Mouse (Mus musculus): ENCODE results near the gene Slc25a48.
A peak's percentile ranks its signal among the peaks of the same experiment; 100 is the strongest.

Slc25a48 gene

GRCm38 (mm10) chr13:56509796-56510195, 71.6 kb downstream of the Slc25a48 start:
- DNase-seq (ENCODE audit: low spot score) = no peak

- no peak for DNase-seq (ENCODE audit: low spot score)
These were observed 75.4 kb downstream of the Slc25a48 start for GRCm38 (mm10) chr13:56513595-56513994.

- no peak for DNase-seq (ENCODE audit: low spot score)
These were observed 78.2 kb downstream of the Slc25a48 start for GRCm38 (mm10) chr13:56516311-56516710.

- DNase-seq (ENCODE audit: low spot score) = no peak
These were observed 78.7 kb downstream of the Slc25a48 start for GRCm38 (mm10) chr13:56516816-56517215.

GRCm38 (mm10) chr13:56522081-56522820, 84.1 kb downstream of the Slc25a48 start, which contains the start of gene Fbxl21:
Gene Fbxl21, plus strand, starts transcription at chr13:56522472.
- peak; percentile 74 for DNase-seq (ENCODE audit: low spot score)

GRCm38 (mm10) chr13:56522821-56523167, 84.6 kb downstream of the Slc25a48 start:
- no peak for DNase-seq (ENCODE audit: low spot score)
